Mouse (Mus musculus): ENCODE measurements around the gene Utrn. TPM values are rescaled to one million over a fixed set of nuclear protein-coding genes. Genes with fewer than 3 reads are reported as not detected.

Gene Utrn
- polyA plus RNA-seq, 1 experiment, result 14.9 TPM

- no peak overlapping the region for H3K4me3 ChIP-seq (ENCODE audit: extremely low read depth, insufficient read depth, insufficient read length)
- H3K36me3 ChIP-seq (ENCODE audit: control insufficient read depth, insufficient read depth, low read length), result no peaks in the 10 kb centered on the region
- H3K27me3 ChIP-seq (ENCODE audit: control insufficient read depth, insufficient read depth, low read length), result no peaks in the 10 kb centered on the region
- TF ChIP-seq POLR2A (IDR thresholded peaks at IDR 0.05; ENCODE audit: low read depth, low read length) (no peak), CTCF (IDR thresholded peaks at IDR 0.05; ENCODE audit: extremely low read depth, insufficient read depth, insufficient read length, insufficient replicate concordance) (no peak)
- WGBS, result 85% methylated on average over 9 of the region's 9 CpGs
- no peak overlapping the region for H3K27ac ChIP-seq (ENCODE audit: insufficient read depth, low read length)
- no peak for DNase-seq (ENCODE audit: low read depth in 1 of 2, low spot score in 2 of 2)
- peaks cover 23% of the 10 kb centered on the region; the same call in 1 of the 2 replicates for H3K4me1 ChIP-seq (ENCODE audit: control insufficient read depth, insufficient read depth, insufficient read length)
Observed at GRCm38 (mm10) chr10:12807706-12808105, 61.5 kb downstream of the Utrn start.

- no peak for TF ChIP-seq CTCF (IDR thresholded peaks at IDR 0.05; ENCODE audit: extremely low read depth, insufficient read depth, insufficient read length, insufficient replicate concordance)
- 59% methylated on average over 2 of the region's 2 CpGs for WGBS
Observed at GRCm38 (mm10) chr10:12805826-12806225, 63.3 kb downstream of the Utrn start.

GRCm38 (mm10) chr10:12803939-12804338 is 65.2 kb downstream of the Utrn start:
- WGBS, result 80% methylated on average over 1 of the region's 1 CpGs
- H3K36me3 ChIP-seq (ENCODE audit: control insufficient read depth, insufficient read depth, low read length), result no peaks in the 10 kb centered on the region
- H3K4me1 ChIP-seq (ENCODE audit: control insufficient read depth, insufficient read depth, insufficient read length), result peaks cover 12% of the 10 kb centered on the region; the same call in 1 of the 2 replicates
- no peak for DNase-seq (ENCODE audit: low read depth in 1 of 2, low spot score in 2 of 2)
- no peak for TF ChIP-seq CTCF (IDR thresholded peaks at IDR 0.05; ENCODE audit: extremely low read depth, insufficient read depth, insufficient read length, insufficient replicate concordance)
- no peak for TF ChIP-seq POLR2A (IDR thresholded peaks at IDR 0.05; ENCODE audit: low read depth, low read length)
- H3K27me3 ChIP-seq (ENCODE audit: control insufficient read depth, insufficient read depth, low read length), result no peaks in the 10 kb centered on the region
- no peak overlapping the region for H3K4me3 ChIP-seq (ENCODE audit: extremely low read depth, insufficient read depth, insufficient read length)
- no peak overlapping the region for H3K27ac ChIP-seq (ENCODE audit: insufficient read depth, low read length)

More at GRCm38 (mm10) chr10:12805826-12806225, 63.3 kb downstream of the Utrn start:
- no peak for DNase-seq (ENCODE audit: low read depth in 1 of 2, low spot score in 2 of 2)
- H3K27ac ChIP-seq (ENCODE audit: insufficient read depth, low read length), result no peak overlapping the region
- H3K4me3 ChIP-seq (ENCODE audit: extremely low read depth, insufficient read depth, insufficient read length), result no peak overlapping the region
- H3K36me3 ChIP-seq (ENCODE audit: control insufficient read depth, insufficient read depth, low read length), result no peaks in the 10 kb centered on the region
- H3K4me1 ChIP-seq (ENCODE audit: control insufficient read depth, insufficient read depth, insufficient read length), result peaks cover 17% of the 10 kb centered on the region; the same call in 1 of the 2 replicates
- H3K27me3 ChIP-seq (ENCODE audit: control insufficient read depth, insufficient read depth, low read length), result no peaks in the 10 kb centered on the region

- Histone ChIP-seq H3K4me1 (ENCODE audit: control insufficient read depth, insufficient read depth, insufficient read length) (peaks cover 8% of the 10 kb centered on the region; the same call in 1 of the 2 replicates), H3K36me3 (ENCODE audit: control insufficient read depth, insufficient read depth, low read length) (no peaks in the 10 kb centered on the region)
- TF ChIP-seq POLR2A (IDR thresholded peaks at IDR 0.05; ENCODE audit: low read depth, low read length), result no peak
- TF ChIP-seq CTCF (IDR thresholded peaks at IDR 0.05; ENCODE audit: extremely low read depth, insufficient read depth, insufficient read length, insufficient replicate concordance), result no peak
Observed at GRCm38 (mm10) chr10:12799416-12799815, 69.7 kb downstream of the Utrn start.

GRCm38 (mm10) chr10:12798248-12798647 is 70.9 kb downstream of the Utrn start:
- peaks cover 8% of the 10 kb centered on the region; the same call in 1 of the 2 replicates for H3K4me1 ChIP-seq (ENCODE audit: control insufficient read depth, insufficient read depth, insufficient read length)
- H3K27ac ChIP-seq (ENCODE audit: insufficient read depth, low read length), result no peak overlapping the region
- no peaks in the 10 kb centered on the region for H3K27me3 ChIP-seq (ENCODE audit: control insufficient read depth, insufficient read depth, low read length)
- no peak for DNase-seq (ENCODE audit: low read depth in 1 of 2, low spot score in 2 of 2)
- no peak overlapping the region for H3K4me3 ChIP-seq (ENCODE audit: extremely low read depth, insufficient read depth, insufficient read length)
- TF ChIP-seq CTCF (IDR thresholded peaks at IDR 0.05; ENCODE audit: extremely low read depth, insufficient read depth, insufficient read length, insufficient replicate concordance) (no peak), POLR2A (IDR thresholded peaks at IDR 0.05; ENCODE audit: low read depth, low read length) (no peak)
- H3K36me3 ChIP-seq (ENCODE audit: control insufficient read depth, insufficient read depth, low read length), result no peaks in the 10 kb centered on the region
- 80% methylated on average over 4 of the region's 4 CpGs for WGBS

More at GRCm38 (mm10) chr10:12799416-12799815, 69.7 kb downstream of the Utrn start:
- WGBS, result 80% methylated on average over 2 of the region's 2 CpGs
- no peaks in the 10 kb centered on the region for H3K27me3 ChIP-seq (ENCODE audit: control insufficient read depth, insufficient read depth, low read length)
- DNase-seq (ENCODE audit: low read depth in 1 of 2, low spot score in 2 of 2), result no peak
- no peak overlapping the region for H3K27ac ChIP-seq (ENCODE audit: insufficient read depth, low read length)
- no peak overlapping the region for H3K4me3 ChIP-seq (ENCODE audit: extremely low read depth, insufficient read depth, insufficient read length)

GRCm38 (mm10) chr10:12796510-12796840 is 72.7 kb downstream of the Utrn start:
- H3K4me1 ChIP-seq (ENCODE audit: control insufficient read depth, insufficient read depth, insufficient read length), result peaks cover 8% of the 10 kb centered on the region; the same call in 1 of the 2 replicates
- no peak overlapping the region for H3K4me3 ChIP-seq (ENCODE audit: extremely low read depth, insufficient read depth, insufficient read length)
- TF ChIP-seq CTCF (IDR thresholded peaks at IDR 0.05; ENCODE audit: extremely low read depth, insufficient read depth, insufficient read length, insufficient replicate concordance), result no peak
- TF ChIP-seq POLR2A (IDR thresholded peaks at IDR 0.05; ENCODE audit: low read depth, low read length), result no peak
- no peaks in the 10 kb centered on the region for H3K36me3 ChIP-seq (ENCODE audit: control insufficient read depth, insufficient read depth, low read length)
- H3K27ac ChIP-seq (ENCODE audit: insufficient read depth, low read length), result no peak overlapping the region
- no peaks in the 10 kb centered on the region for H3K27me3 ChIP-seq (ENCODE audit: control insufficient read depth, insufficient read depth, low read length)
- DNase-seq (ENCODE audit: low read depth in 1 of 2, low spot score in 2 of 2), result no peak
- WGBS, result 91% methylated on average over 1 of the region's 1 CpGs

GRCm38 (mm10) chr10:12795796-12796509 is 73.2 kb downstream of the Utrn start:
- no peak for DNase-seq (ENCODE audit: low read depth in 1 of 2, low spot score in 2 of 2)
- no peak overlapping the region for H3K27ac ChIP-seq (ENCODE audit: insufficient read depth, low read length)
- WGBS, result 81% methylated on average over 8 of the region's 8 CpGs
- peaks cover 8% of the 10 kb centered on the region; the same call in 1 of the 2 replicates for H3K4me1 ChIP-seq (ENCODE audit: control insufficient read depth, insufficient read depth, insufficient read length)
- H3K4me3 ChIP-seq (ENCODE audit: extremely low read depth, insufficient read depth, insufficient read length), result no peak overlapping the region
- H3K27me3 ChIP-seq (ENCODE audit: control insufficient read depth, insufficient read depth, low read length), result no peaks in the 10 kb centered on the region
- TF ChIP-seq POLR2A (IDR thresholded peaks at IDR 0.05; ENCODE audit: low read depth, low read length) (no peak), CTCF (IDR thresholded peaks at IDR 0.05; ENCODE audit: extremely low read depth, insufficient read depth, insufficient read length, insufficient replicate concordance) (no peak)
- no peaks in the 10 kb centered on the region for H3K36me3 ChIP-seq (ENCODE audit: control insufficient read depth, insufficient read depth, low read length)

Data from spleen, adult 2 months (tissue).